Mouse (Mus musculus) heart, embryonic 14.5 days (tissue): Measurements from ENCODE around the gene Acvr1b. TPM values are rescaled to one million over a fixed set of nuclear protein-coding genes. Genes with fewer than 3 reads are reported as not detected.

Source experiments
- ATAC-seq: fragments of 200-750 bp; cut with Nextera tagmentation; 2 replicates; pipeline ENCODE4 v1.8.0; 2017; ENCODE audit warnings: low read depth, moderate TSS enrichment; ENCODE audit not compliant: insufficient number of reproducible peaks, insufficient read depth, low FRiP score
- H3K27ac ChIP-seq, 2 experiments: fragments of 200-500 bp in 1 of 2; fragments of 300-500 bp in 1 of 2; sonication (generic) in 1 of 2; replicated peaks in 1 of 2; 2 replicates each; pipeline ENCODE4 v1.5.1; 2012 to 2014; ENCODE audit warnings: low read depth in 2 of 2, low read length in 2 of 2, control low read depth in 1 of 2, mild to moderate bottlenecking in 1 of 2, mixed read lengths in 1 of 2; ENCODE audit not compliant: control insufficient read depth in 1 of 2, insufficient read depth in 1 of 2
- H3K27me3 ChIP-seq: fragments of 300-500 bp; sonication (generic); 2 replicates; pipeline ENCODE4 v1.6.1; 2014; ENCODE audit warnings: mild to moderate bottlenecking, low read length, control low read depth; ENCODE audit not compliant: control insufficient read depth, insufficient read depth
- H3K36me3 ChIP-seq: fragments of 300-500 bp; sonication (generic); 2 replicates; pipeline ENCODE4 v1.6.1; 2014; ENCODE audit warnings: mild to moderate bottlenecking, control low read depth, low read length, mixed read lengths; ENCODE audit not compliant: control insufficient read depth, insufficient read depth
- H3K4me1 ChIP-seq, 2 experiments: fragments of 200-500 bp in 1 of 2; fragments of 300-500 bp in 1 of 2; sonication (generic) in 1 of 2; 2 replicates each; pipeline ENCODE4 v1.6.1; 2012 to 2014; ENCODE audit warnings: low read length in 2 of 2, control low read depth in 1 of 2, mixed read lengths in 1 of 2; ENCODE audit not compliant: control insufficient read depth in 2 of 2, insufficient read depth in 2 of 2
- H3K4me2 ChIP-seq: fragments of 300-500 bp; sonication (generic); 2 replicates; pipeline ENCODE4 v1.6.1; 2014; ENCODE audit warnings: mild to moderate bottlenecking, low read length
- H3K4me3 ChIP-seq, 2 experiments: fragments of 200-500 bp in 1 of 2; fragments of 300-500 bp in 1 of 2; sonication (generic) in 1 of 2; 2 replicates each; pipeline ENCODE4 v1.5.1; 2012 to 2014; ENCODE audit warnings: low read length in 2 of 2, mild to moderate bottlenecking in 2 of 2, control low read depth in 1 of 2, low read depth in 1 of 2, moderate library complexity in 1 of 2; ENCODE audit not compliant: control insufficient read depth in 1 of 2, insufficient read depth in 1 of 2
- H3K9ac ChIP-seq: fragments of 300-500 bp; sonication (generic); 2 replicates; pipeline ENCODE4 v1.6.1; 2014; ENCODE audit warnings: mild to moderate bottlenecking, low read length
- H3K9me3 ChIP-seq: fragments of 300-500 bp; sonication (generic); 2 replicates; pipeline ENCODE4 v1.6.1; 2016; ENCODE audit warnings: low read length, control low read depth; ENCODE audit not compliant: control insufficient read depth
- WGBS: fragments of 180-500 bp; shearing (Covaris S2); extraction: QIAGEN DNeasy Blood & Tissue Kit; methylation state at CpG from one replicate; pipeline ENCODE4 v1.1.7; 2014; 5-methylcytosine and 5-hydroxymethylcytosine counted together
- polyA plus RNA-seq: library from polyadenylated mRNA; unstranded; fragments of >200 nt; fragmentation: Nextera tagmentation; extraction: Ambion mirVana; gene quantifications from 2 replicates; pipeline ENCODE4 v1.2.1, GENCODE M21; 2014

The Acvr1b gene
- polyA plus RNA-seq, 1 experiment from 2014 or later, result 8.7 TPM

DNA sequence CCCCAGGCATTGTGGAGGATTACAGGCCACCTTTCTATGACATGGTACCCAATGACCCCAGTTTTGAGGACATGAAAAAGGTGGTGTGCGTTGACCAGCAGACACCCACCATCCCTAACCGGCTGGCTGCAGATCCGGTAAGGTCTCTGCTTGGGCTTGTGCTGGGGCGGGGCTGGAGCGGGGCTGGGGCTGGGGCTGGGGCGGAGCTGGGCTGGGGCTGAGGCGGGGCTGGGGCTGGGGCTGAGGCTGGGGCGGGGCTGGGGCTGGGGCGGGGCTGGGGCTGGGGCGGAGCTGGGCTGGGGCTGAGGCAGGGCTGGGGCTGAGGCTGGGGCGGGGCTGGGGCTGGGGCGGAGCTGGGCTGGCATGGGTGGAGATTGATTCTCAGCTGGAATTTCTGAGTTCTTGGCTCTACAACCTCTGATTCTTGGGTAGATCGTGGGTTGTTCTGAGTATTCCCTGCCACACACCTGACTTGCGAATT is 32.8 kb upstream of the Acvr1b start:
- H3K4me1 ChIP-seq, result peaks cover 44 to 61% of the 10 kb centered on the region in 2 experiments

GRCm38 (mm10) chr15:101142672-101143071 is 31.2 kb upstream of the Acvr1b start:
- H3K4me1 ChIP-seq, result peaks cover 57 to 76% of the 10 kb centered on the region in 2 experiments
- H3K9ac ChIP-seq, result peak overlapping the region; percentile 52; the same call in 1 of the 2 replicates
- H3K27me3 ChIP-seq, result no peaks in the 10 kb centered on the region
- no peak for ATAC-seq
- WGBS, result 44% methylated on average over 8 of the region's 8 CpGs
- no peak overlapping the region for H3K4me3 ChIP-seq
- H3K4me2 ChIP-seq, result no peak overlapping the region
- H3K9me3 ChIP-seq, result no peaks in the 10 kb centered on the region
- H3K36me3 ChIP-seq, result no peaks in the 10 kb centered on the region
- H3K27ac ChIP-seq, result peak overlapping the region in 1 of 2 experiments; percentile 72; a peak in 1 of 4 replicates

More for the DNA sequence above, 32.8 kb upstream of the Acvr1b start:
- WGBS, result 7% methylated on average over 8 of the region's 14 CpGs
- no peak; the same call in 1 of the 2 replicates for ATAC-seq
- H3K36me3 ChIP-seq, result no peaks in the 10 kb centered on the region
- peak overlapping the region; percentile 16; the same call in 1 of the 2 replicates for H3K4me2 ChIP-seq
- H3K27ac ChIP-seq, result 0 out of 4 replicates have a peak overlapping the region, but pooled peaks of 1 of the 2 experiments have one; percentile 6
- H3K9me3 ChIP-seq, result no peaks in the 10 kb centered on the region
- H3K4me3 ChIP-seq, result no peak overlapping the region
- H3K9ac ChIP-seq, result no peak overlapping the region; the same call in 1 of the 2 replicates
- H3K27me3 ChIP-seq, result no peaks in the 10 kb centered on the region

GRCm38 (mm10) chr15:101143494-101143893 is 30.4 kb upstream of the Acvr1b start:
- no peaks in the 10 kb centered on the region for H3K9me3 ChIP-seq
- no peak for ATAC-seq
- H3K4me3 ChIP-seq, result no peak overlapping the region; a peak in 1 of 4 replicates
- H3K4me2 ChIP-seq, result peak overlapping the region; percentile 41
- no peaks in the 10 kb centered on the region for H3K36me3 ChIP-seq
- H3K4me1 ChIP-seq, result peaks cover 63 to 83% of the 10 kb centered on the region in 2 experiments
- 18% methylated on average over 8 of the region's 8 CpGs for WGBS
- no peaks in the 10 kb centered on the region for H3K27me3 ChIP-seq
- peak overlapping the region; percentile 52 for H3K9ac ChIP-seq
- peak overlapping the region; percentile 50 to 72; a peak in 3 of 4 replicates for H3K27ac ChIP-seq

GRCm38 (mm10) chr15:101144176-101144575 is 29.7 kb upstream of the Acvr1b start:
- Histone ChIP-seq H3K36me3 (no peaks in the 10 kb centered on the region), H3K27ac (peak overlapping the region in 1 of 2 experiments; percentile 72; a peak in 1 of 4 replicates), H3K4me1 (peaks cover 63 to 81% of the 10 kb centered on the region in 2 experiments), H3K9me3 (no peaks in the 10 kb centered on the region), H3K4me2 (no peak overlapping the region), H3K9ac (no peak overlapping the region), H3K4me3 (no peak overlapping the region), H3K27me3 (no peaks in the 10 kb centered on the region)
- no peak for ATAC-seq
- WGBS, result 87% methylated on average over 5 of the region's 5 CpGs

DNA sequence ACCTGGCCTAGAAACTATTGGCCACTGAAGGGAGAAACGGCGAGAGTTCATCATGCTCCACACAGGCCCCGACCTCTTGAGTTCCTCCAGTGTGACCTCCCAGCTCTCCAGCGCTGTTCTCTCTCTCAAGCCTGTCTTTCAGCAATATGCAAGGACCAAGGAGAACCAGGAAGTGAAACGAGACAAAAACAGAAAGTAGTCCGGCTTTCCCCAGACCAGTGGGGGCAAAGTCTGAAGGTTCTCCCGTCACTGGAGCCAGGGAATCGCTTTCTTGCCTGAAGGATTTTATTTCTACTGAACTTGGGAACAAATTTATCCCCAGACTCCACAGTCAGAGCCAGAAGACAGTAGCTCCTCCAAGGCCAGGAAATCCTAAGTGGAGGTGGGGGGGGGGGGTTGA is 29.1 kb upstream of the Acvr1b start:
- no peak overlapping the region for H3K4me2 ChIP-seq
- peaks cover 57 to 75% of the 10 kb centered on the region in 2 experiments for H3K4me1 ChIP-seq
- no peaks in the 10 kb centered on the region for H3K27me3 ChIP-seq
- H3K9ac ChIP-seq, result no peak overlapping the region
- no peak overlapping the region; a peak in 1 of 4 replicates for H3K27ac ChIP-seq
- 77% methylated on average over 8 of the region's 8 CpGs for WGBS
- no peaks in the 10 kb centered on the region for H3K9me3 ChIP-seq
- H3K4me3 ChIP-seq, result no peak overlapping the region
- no peaks in the 10 kb centered on the region for H3K36me3 ChIP-seq
- no peak for ATAC-seq

DNA sequence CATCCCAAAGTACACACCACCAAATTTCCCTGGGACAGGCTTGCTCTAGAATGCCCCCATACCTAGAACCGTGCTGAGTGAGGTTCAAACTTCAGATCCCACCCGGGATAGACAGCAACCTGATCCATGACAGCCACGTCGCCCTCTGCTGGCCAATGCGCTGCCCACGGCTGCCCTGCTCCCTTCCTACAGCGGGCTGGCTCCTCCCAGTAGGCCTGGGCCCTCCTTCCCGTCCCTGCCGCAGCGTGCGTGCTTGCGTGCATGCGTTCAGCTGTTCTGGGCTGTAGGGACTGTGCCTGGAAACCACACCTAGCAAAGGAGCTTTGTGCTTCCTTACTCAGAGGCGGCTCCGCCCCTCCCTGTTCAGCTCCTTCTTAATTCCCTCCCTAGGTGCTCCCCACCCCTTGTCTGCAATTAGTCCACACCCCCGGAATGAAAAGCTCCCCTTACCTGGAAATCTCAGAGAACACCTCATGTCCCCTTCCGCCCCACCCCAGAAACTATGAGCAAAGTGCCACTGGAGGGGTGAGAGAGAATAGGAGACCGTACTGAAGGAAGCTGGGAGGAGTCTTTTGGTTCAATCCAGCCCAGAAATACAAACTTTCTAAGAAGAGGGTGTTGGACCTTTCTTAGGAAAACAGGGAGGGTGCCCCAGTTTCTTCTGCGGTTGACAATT is 28.3 kb upstream of the Acvr1b start:
- 11% methylated on average over 19 of the region's 19 CpGs for WGBS
- Histone ChIP-seq H3K36me3 (no peaks in the 10 kb centered on the region), H3K4me1 (peaks cover 50 to 67% of the 10 kb centered on the region in 2 experiments), H3K9ac (peak overlapping the region; percentile 51; the same call in 1 of the 2 replicates), H3K27ac (peak overlapping the region in 1 of 2 experiments; percentile 24; a peak in 1 of 4 replicates), H3K9me3 (no peaks in the 10 kb centered on the region), H3K27me3 (no peaks in the 10 kb centered on the region), H3K4me3 (no peak overlapping the region; a peak in 1 of 4 replicates), H3K4me2 (peak overlapping the region; percentile 50)
- ATAC-seq, result peak; percentile 86

DNA sequence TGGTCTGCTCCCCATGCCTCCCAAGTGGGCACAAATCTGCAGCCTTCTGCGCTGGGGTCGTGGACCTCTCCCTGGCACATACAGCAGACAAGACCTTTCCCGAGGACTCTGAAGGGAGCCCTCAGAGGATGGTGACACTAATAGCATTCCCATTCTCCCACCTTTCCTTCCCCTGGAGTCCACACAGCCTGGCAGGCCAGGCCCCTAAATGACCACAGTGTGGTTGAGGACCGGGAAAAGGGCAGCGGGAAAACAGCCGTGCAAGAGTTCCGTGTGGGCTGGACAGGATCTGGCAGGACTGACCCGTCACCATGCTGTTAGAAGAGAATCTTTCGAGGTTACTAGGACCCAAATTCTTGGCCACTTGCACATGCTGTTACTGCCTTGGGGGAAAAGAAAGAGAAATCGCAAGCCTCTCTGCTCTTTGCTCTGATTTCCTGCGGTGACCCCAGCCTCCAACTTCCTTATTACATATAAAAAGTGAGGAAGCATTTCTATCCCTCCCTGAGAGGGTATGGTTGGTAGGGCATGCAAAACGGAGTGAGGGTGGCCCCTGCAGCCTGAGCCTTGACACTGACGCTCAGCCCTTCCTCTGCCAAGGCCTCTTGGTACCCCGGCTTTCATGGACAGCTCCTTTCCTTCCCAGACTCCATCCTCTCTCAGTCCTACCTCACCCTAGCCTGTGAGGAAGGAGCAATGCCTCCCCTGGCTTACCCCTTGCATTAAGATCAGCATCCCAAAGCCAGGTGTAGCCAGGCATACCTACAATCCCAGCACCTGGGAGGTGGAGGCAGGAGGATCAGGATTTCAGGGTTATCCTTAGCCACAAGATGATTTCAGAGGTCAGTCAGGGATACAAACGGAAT is 27.5 kb upstream of the Acvr1b start:
- no peak overlapping the region; the same call in 1 of the 2 replicates for H3K9ac ChIP-seq
- 62% methylated on average over 15 of the region's 15 CpGs for WGBS
- H3K36me3 ChIP-seq, result no peaks in the 10 kb centered on the region
- ATAC-seq, result no peak
- no peaks in the 10 kb centered on the region for H3K27me3 ChIP-seq
- H3K27ac ChIP-seq, result peak overlapping the region in 1 of 2 experiments; percentile 24; a peak in 1 of 4 replicates
- no peak overlapping the region for H3K4me3 ChIP-seq
- no peaks in the 10 kb centered on the region for H3K9me3 ChIP-seq
- H3K4me2 ChIP-seq, result peak overlapping the region; percentile 50; the same call in 1 of the 2 replicates
- H3K4me1 ChIP-seq, result peaks cover 46 to 62% of the 10 kb centered on the region in 2 experiments
